Mouse (Mus musculus) cerebellum, adult 11-12 months (tissue): Measurements from ENCODE around the gene Gab2.

Experiments used
- DNase-seq: peaks from one replicate; pipeline ENCODE4 v3.0.0; 2022

Gene Gab2

DNA sequence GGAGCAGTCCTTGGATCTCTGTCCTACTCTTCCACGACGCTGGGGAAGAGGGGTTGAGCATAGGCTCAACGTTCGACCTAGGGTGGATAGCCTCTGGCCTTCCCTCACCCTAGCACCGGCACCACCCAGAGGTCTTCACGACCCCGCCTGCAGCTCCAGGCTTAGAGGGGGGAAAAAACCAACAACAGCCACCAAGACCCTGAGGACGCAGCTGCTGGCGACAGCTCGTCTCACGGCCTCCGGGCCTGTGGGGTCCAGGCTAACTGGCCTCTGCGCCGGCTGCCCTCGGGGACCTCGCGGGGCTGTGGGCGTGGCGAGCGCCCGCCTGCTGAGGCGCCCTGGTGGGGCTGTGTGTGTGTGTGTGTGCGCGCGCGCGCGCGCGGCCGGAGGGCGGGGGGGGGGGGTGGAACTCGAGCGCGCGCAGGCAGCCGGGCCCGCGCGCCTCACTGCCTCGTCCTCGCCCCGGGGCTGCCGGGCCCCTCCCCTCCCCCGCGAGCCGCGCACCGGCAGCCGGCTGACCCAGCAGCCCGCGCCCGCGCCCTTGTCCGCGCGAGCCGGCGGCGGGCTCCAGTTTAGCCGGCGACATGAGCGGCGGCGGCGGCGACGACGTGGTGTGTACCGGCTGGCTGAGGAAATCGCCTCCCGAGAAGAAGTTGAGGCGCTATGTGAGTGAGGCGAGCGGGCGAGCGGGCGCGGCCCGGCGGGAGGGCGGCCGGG lies at the start of gene Gab2:
Gene Gab2, plus strand, starts transcription at position 345 of the 717 bp plus-strand sequence.
- DNase-seq = peak; percentile 29

DNA sequence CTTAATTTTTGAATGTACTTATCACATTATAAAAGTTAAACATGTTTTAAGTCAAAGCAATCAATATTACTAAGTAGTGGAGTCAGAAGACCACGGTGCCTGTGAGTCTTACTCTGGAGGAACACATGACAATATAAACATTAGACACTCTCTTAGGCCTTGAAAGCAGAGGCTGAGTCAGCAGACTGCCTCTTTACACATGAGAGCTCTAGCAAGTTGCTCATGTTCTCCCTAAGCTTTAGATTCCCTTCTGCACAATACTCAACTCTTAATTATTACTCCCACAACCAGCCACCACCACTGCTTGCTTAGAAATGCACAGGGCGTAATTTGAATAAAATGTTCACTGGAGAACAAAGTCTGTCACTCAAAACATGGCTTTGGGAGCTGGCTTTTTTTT lies 49.0 kb upstream of the Gab2 start:
- DNase-seq = no peak

DNA sequence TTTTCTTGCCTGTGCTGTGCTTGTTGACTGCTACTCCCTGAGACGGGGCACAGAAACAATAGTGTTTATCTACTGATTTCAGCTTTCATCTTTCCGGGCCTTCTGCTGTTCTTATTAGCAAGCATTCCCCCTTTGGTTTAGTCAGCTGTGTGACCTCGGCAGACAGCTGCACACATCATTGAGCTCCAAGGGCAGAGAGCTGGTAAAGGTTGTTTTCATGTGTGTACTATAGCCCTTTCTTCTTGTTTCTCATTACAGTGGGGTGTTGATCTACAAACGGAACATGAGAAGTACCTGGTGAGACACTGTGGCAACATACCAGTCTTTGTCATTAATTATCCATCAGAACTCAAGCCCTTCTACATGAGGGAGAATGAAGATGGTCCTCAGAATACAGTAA lies 41.7 kb upstream of the Gab2 start:
- no peak for DNase-seq

DNA sequence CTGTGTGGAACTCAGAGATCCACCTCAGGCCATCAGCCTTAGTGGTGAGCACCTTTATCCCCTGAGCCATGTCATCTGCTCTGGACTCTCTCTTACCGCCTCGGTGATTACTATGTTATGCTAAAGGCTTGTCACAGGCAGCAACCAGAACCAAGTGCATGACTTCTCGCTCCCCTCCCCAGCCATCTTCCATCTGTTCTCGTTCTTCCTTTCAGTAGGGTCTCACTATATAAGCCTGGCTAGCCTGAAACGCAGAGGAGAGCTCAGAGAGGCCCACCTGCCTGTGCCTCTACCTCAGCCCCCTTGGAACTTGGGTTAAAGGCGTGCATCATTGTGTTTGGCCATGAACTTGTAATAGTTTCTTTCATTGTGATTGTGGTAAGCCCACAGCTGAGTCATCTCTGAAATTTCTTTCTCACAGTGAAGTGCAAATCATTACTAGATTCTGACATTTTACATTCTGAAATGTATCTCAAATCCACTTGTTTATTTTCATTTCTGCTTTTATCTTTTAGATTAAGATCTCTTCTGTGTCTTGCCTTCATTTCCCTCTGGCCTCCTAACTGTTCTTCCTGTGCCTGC lies 39.4 kb upstream of the Gab2 start:
- no peak for DNase-seq

DNA sequence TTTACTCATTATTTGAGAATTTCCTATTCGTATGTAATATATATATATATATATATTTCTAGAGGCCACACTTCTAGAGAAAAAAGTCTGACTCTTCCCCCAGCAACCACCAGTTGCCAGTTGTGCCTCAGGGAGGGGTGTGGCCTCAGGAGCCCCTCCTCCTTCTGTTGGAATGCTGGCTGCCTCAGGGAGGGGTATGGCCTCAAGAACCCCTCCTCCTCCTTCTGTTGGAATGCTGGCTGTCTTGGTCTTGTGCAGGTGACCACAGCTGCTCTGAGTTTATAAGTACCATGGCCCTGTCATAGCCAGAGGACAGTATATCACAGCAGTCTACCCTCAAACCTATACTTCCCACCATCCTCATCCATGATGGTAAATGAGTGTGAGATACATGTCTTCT lies 38.4 kb upstream of the Gab2 start:
- DNase-seq = no peak

DNA sequence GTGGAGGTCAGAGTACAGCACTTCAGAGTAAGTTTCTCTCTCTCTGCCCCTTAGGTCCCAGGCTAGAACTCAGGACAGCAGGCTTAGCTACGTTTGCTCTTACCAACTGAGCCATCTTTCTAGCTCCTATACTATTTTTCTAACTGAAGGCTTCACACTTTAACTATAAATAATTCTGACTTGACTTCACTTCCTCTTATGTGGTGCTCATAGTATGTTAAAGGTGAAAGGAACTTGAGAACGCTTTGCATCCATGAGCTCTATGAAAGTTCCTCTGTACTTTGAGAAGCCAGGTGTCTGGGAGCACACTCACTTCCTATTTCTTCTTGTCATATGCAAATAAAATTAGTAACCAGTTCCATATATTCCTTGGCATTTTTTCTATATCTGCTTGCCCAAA lies 20.4 kb upstream of the Gab2 start:
- DNase-seq = no peak

DNA sequence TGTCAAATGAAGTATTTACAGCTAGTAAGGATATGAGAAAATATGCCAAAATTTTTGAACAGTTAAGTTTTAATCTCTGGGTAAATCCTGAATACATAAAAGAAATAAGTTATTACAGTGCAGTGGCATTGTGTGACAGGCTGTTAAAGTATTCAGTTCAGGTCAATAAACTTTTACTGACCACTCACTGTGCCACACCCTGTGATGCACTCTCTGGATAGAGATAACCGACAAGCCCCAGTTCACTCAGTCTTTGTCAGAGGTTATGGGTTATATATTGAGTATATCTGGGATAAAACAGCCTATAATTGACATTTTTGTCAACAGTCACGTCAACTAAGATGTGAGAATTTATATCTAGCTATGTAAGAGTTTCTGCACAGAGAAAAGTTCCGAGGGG lies 9.9 kb upstream of the Gab2 start:
- no peak for DNase-seq

DNA sequence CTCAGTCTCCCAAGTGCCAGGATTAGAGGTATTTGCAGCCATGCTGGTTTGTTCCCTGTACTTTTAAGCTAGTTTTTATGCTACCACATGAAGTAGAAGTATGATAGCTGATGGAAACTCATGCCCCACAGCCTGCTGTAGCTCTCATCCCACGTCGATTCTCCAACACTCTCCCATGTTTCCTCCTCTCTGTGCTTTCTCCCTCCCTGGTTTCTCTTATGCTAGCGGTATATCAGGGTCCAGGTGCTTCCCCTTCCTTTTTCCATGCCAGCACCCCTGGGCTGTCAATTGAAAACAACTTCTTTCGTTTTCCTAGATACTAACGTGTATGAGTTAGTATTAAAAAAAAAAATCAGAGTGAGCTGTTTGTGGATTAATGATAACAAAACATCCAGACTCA lies 9.3 kb upstream of the Gab2 start:
- DNase-seq = no peak

DNA sequence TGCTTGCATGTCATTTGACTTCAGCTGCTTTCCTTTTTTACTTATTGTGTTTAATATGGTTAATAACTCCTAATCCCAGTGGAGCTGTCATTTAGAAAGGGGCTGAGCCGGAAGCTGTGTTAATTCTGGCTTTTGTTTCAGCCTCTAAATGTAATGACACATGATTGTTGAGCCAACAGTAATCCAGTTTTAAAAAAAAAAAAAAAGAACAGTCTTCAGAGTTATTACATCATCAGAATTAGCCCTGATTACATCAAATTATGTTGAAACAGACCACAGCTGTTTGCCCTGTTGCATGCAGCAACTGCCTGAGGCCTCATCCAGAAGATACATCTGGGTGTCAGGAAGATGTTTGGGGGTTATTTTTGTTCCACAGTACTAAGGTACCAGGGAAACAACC lies 6.4 kb upstream of the Gab2 start:
- no peak for DNase-seq

DNA sequence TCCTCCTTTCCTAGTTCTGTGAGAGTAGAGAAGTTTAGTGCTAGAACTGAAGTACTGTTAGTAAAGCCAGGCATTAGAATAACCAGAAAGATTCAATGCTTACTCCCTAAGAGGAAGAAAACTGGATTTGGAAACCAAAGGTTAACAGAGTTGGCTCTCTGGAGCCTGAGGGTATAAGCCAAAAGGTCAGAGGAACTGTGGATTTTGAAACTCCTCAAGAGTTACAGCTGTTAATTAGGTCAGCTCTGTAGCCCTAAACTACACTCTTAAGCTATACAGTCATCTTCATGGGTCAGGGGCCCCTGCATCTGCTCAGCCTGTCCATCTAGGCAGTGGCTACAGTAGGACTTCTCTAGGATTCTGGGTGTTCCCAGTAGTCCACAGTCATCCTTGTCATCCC lies 4.4 kb upstream of the Gab2 start:
- no peak for DNase-seq

DNA sequence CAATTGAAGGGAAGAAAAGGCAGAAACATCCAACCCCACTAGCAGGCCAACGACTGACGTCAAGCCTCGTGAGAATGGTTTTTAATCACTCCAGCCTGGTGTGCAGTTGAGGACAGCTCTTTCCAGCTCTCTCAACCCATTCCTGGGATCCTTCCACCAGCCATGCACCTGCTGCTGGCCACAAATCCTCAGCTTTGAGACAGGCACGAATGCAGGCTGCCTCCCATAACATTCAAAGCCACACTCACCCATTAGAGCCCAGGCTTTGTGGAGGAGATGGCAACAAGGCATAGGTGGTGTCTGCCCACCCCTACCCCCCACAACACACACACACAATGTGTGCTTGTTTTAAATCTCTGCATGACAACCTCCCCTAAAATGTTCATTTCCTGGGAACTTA lies 2.7 kb upstream of the Gab2 start:
- DNase-seq = no peak

DNA sequence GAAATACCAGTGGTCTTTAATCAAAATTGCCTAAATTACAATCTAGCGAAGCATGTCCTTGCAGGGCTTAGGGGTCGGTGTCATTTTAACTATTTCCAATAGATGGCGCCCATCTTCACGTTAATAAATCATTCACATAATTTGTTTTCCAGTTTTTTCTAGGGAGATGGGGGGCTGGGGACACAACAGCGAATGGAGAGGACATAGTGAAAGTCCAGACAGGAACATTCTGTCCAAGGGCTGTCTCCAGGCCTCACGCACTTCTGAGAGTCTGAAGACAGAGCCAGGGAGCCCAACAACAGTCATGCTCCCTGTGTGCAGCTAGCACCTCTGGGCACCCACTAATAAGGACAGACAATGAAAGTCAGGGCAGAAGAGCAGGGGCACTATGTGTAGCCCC lies 2.2 kb upstream of the Gab2 start:
- DNase-seq = peak; percentile 24

DNA sequence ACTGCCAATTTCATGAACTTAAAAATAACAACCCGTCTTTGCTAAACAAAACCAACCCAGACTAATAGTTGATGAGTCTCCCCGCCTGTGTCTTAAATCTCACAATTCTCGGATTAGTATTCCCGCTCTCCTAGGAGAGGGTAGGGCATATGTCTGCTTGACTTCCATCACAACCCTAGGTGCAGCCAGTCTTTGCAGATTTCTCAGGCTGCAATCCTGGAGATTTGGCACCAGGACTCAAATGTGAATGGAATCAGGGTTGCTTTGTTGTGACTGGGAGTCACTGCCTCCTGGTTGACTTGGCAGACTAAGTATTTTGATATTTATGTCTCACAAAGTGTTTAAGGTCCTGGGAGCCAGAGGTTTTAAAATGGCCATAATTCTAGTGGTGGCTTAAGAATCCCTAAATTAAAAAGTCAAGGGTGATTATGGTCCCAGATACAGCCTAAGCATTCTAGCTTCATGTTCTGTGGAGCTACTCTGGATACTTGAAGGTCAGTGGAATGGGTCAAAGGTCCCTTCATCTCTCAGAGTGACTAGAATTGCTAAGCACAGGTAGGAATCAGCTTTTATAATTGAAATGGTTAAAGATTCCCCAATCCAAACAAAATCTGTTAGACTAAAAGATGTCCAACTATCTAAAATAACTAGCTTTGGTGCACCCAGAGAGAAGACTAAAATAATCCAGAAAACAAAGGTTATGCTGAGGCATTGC lies 1.6 kb upstream of the Gab2 start:
- DNase-seq = no peak

DNA sequence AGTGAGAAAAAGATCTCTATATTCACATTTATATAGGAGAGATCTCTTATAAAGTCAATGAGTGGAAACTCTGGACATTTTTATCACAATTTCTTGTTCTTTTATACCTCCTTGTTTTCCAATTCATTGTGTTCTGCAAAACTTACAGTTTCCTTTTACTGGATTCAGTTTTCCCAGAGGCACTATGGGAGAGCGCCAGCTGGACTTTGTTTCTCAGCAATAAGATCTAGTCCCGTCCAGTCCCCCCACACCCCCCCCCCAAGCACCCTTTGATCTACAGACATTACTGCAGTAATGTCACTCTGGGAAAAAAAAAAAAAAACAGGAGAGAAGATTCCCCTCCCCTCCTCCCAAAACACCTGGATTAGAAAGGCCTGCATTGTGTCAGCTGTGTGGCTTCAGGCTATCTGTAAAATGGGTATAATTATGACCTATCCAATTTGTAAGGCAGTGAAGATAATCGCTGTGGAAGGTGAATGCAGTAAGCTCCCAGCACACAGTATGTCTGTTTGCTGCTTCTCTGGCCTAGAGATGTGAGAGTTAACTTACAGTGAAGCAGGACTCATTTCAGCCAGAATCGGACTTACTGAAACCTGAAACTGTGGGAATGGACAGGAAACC lies 655 bp upstream of the Gab2 start:
- no peak for DNase-seq

DNA sequence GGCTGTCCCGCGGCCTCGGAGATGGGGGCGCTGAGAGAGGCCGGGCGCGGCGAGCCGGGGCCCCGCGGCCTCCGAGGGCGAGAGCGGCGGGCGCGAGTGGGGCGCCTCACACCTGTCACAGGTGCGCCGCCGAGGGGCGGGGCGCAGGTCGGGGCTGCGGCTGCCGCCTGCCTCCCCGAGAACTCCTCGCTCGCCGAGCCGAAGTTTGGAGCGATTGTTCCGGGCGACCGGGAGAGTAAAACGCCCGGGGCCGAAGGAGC lies 503 bp downstream of the Gab2 start:
- no peak for DNase-seq

DNA sequence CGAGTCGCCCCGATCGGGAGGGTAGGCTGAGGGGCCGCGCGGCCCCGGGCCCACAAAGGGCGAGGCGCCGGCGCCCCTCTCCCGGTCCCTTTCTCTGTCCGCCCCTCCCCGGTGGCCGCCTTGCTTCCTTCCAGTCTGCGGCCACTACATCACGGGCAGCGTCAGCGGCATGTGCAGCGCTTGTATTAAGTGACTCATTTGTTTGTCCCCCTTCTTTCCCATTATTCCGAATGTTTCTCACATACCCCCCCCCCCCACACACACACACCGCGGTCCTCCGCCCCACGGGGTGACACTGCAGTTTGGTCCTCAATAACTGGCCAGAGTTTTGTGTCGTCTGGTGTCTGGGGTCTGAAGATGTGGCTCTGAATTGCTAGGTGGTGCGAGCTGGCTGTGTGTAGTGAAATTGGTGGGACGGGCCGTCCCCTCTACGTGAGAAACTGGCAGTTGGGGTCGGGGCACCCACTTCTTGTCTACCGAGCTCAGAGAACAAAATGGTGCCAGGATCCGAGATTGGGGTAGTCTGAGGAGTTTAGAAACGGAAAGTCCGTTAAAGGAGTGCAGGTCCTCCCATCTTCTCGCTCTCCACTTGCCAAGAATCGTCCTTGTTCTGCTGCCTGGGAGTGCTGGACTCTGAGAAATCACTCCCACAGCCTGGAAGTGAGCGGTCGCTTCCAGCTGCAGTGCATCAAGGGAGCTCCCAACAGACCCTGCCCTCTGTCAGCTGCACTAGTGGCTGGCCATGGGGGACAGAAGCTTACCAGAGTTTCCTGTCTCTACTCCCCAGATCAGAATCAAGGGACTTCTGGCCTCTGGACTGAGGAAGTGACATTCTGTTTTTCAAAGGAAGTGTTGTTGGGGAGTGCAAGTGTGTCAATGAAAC lies 1.1 kb downstream of the Gab2 start:
- DNase-seq = peak; percentile 8

DNA sequence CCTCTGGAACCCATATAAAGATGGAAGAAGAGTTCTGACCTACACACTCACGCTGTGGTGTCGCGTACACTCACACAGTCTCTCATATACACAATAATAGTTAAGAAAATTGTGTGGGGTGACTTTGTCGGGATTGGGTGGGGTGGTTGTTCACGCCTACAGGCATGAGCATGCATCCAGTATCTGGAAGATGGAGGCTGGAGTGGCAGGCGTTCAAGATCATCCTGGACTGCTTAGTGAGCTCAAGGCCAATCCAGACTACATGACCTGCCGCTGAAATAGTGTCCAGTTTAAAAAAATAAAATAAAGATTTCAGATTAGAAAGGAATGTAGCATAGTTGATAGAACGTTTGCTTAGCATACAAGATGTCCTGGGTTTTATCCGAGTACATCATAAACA lies 2.2 kb downstream of the Gab2 start:
- no peak for DNase-seq

DNA sequence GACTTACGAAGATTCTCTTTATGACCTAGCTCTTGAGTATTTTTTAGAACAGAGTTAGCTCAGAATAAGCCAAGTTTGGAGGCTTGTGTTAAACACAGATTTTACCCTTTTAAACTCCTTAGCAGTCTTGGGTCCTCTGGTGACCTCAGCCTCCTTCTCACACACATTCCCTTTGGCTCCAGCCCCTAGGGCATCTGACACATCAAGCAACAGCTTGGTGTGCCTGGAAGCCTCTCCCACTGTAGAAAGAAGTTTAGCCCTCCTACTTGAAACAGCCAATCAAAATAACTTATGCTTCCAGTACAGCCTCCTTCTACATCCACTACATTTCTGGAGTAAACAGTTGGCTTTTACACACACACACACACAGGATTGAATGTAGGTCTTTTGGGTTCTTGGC lies 2.8 kb downstream of the Gab2 start:
- DNase-seq = no peak

DNA sequence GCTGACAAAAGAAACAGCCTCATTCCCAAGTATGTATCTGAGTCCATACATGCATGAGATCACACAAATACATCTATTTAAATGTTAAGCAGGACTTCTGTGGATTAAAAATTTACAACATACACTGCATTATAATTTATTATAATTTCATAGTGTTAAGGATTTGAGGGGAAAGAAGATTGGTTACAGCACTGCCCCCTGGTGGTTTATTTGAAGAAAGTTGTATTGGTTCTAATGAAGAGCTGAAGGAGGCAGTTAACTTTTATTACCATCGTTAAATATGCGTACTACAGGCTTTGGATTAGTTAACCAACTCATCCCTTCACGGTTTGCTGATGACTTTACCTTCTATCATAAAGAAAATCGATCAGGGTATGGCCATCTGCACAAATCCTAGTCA lies 3.9 kb downstream of the Gab2 start:
- no peak for DNase-seq

DNA sequence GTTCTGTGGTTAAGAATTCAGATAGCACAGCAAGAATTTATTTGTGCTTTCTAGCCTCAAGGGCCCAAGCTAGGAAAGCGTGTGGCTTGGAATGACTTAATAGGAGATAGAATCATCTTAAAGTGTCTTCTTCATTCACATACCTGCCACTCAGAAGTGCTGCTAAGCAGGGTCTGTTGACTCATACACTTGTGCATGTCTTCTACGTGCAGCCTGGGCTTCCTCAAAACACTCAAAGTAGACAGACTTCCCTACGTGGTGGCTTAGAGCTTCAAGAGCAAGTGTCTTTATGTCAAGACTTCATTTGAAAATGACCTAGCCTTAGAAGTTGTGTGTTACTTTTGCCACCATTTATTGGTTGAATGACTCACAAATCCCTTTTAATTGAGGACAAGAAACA lies 12.9 kb downstream of the Gab2 start:
- no peak for DNase-seq

DNA sequence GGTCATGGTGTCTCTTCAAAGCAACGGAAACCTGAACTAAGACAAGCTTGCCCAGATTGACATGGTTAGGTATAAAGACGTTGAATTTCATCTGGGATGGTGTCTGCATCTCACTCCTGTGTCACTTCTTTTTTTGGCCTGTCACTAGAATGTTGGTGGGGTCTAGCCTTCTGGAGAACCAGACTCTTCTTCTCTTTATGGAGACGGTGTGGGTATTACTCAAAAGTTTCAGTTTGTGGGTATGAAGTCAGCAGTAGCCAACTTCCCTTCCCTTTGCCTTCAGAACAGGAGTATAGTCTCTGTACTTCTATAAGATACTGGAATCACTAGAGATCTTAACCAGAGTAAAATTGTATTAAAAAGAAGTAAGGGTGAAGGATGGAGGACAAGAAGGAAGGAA lies 26.7 kb downstream of the Gab2 start:
- DNase-seq = no peak

DNA sequence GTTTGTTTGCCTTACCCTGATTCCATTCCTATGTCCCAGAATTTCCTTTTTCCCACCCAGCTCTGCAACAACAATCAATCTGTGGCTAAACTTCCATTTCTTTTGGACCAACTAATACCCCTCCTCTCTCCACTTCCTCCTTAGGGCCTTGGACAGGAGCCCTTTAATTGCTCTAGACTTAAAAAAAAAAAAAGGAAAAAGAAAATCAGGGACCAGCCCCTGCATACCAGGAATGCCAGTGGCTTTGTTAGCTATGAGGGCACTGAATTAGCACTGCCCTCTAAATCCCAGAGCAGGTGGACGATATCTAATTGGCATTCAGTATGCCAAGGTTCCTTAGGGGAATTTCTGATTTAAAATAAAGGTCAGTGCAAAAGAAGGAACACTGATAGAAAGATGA lies 47.6 kb downstream of the Gab2 start:
- DNase-seq = no peak

DNA sequence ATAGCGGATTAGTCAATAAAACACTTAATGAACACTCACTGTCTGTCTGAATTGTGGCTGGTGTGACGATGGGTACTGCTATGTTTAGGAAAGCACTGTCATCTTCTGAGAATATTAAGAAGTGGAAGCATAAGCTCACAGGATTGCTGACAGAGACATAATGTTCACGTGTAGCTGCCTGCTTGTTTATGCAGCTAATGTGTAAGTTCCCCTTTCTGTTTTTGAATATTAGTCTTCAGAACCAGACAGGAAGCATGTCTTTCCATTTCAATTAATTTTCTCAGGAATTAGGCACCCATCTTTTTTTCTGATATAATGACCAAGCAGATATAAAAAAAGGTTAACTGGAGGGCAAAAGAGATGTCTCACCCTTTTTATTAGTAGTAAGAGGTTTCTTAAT lies 55.1 kb downstream of the Gab2 start:
- DNase-seq = no peak
